Mouse (Mus musculus): ENCODE measurements at regions not wholly inside any gene's neighbourhood (a gene's known extent, or its start where the extent isn't known, plus 50 kb on each side); places are given as distances from the start of the nearest gene placed in this dataset.

- no peak for TF ChIP-seq POLR2A (IDR thresholded peaks at IDR 0.05; ENCODE audit: low read depth, low read length)
- TF ChIP-seq CTCF (IDR thresholded peaks at IDR 0.05; ENCODE audit: extremely low read depth, insufficient read depth, insufficient read length, insufficient replicate concordance), result no peak
Measured at GRCm38 (mm10) chr3:18706356-18706755, 758.1 kb downstream of the Cypt12 start.

GRCm38 (mm10) chr3:18707730-18708129 lies 759.5 kb downstream of the Cypt12 start:
- WGBS, result 90% methylated on average over 3 of the region's 3 CpGs
- Histone ChIP-seq H3K4me3 (ENCODE audit: extremely low read depth, insufficient read depth, insufficient read length) (no peak overlapping the region), H3K27me3 (ENCODE audit: control insufficient read depth, insufficient read depth, low read length) (no peaks in the 10 kb centered on the region), H3K27ac (ENCODE audit: insufficient read depth, low read length) (no peak overlapping the region), H3K4me1 (ENCODE audit: control insufficient read depth, insufficient read depth, insufficient read length) (no peaks in the 10 kb centered on the region), H3K36me3 (ENCODE audit: control insufficient read depth, insufficient read depth, low read length) (no peaks in the 10 kb centered on the region)
- TF ChIP-seq POLR2A (IDR thresholded peaks at IDR 0.05; ENCODE audit: low read depth, low read length) (no peak), CTCF (IDR thresholded peaks at IDR 0.05; ENCODE audit: extremely low read depth, insufficient read depth, insufficient read length, insufficient replicate concordance) (no peak)
- no peak for DNase-seq (ENCODE audit: low read depth in 1 of 2, low spot score in 2 of 2)

More at GRCm38 (mm10) chr3:18706356-18706755, 758.1 kb downstream of the Cypt12 start:
- H3K27me3 ChIP-seq (ENCODE audit: control insufficient read depth, insufficient read depth, low read length), result no peaks in the 10 kb centered on the region
- DNase-seq (ENCODE audit: low read depth in 1 of 2, low spot score in 2 of 2), result no peak
- H3K4me3 ChIP-seq (ENCODE audit: extremely low read depth, insufficient read depth, insufficient read length), result no peak overlapping the region
- H3K27ac ChIP-seq (ENCODE audit: insufficient read depth, low read length), result no peak overlapping the region
- no peaks in the 10 kb centered on the region for H3K36me3 ChIP-seq (ENCODE audit: control insufficient read depth, insufficient read depth, low read length)
- no peaks in the 10 kb centered on the region for H3K4me1 ChIP-seq (ENCODE audit: control insufficient read depth, insufficient read depth, insufficient read length)

- Histone ChIP-seq H3K36me3 (ENCODE audit: control insufficient read depth, insufficient read depth, low read length) (no peaks in the 10 kb centered on the region), H3K27me3 (ENCODE audit: control insufficient read depth, insufficient read depth, low read length) (no peaks in the 10 kb centered on the region), H3K4me3 (ENCODE audit: extremely low read depth, insufficient read depth, insufficient read length) (no peak overlapping the region), H3K4me1 (ENCODE audit: control insufficient read depth, insufficient read depth, insufficient read length) (no peaks in the 10 kb centered on the region), H3K27ac (ENCODE audit: insufficient read depth, low read length) (no peak overlapping the region)
- no peak for DNase-seq (ENCODE audit: low read depth in 1 of 2, low spot score in 2 of 2)
- WGBS, result 48% methylated on average over 1 of the region's 1 CpGs
- TF ChIP-seq CTCF (IDR thresholded peaks at IDR 0.05; ENCODE audit: extremely low read depth, insufficient read depth, insufficient read length, insufficient replicate concordance), result no peak
- TF ChIP-seq POLR2A (IDR thresholded peaks at IDR 0.05; ENCODE audit: low read depth, low read length), result no peak
Measured at GRCm38 (mm10) chr3:18711661-18712060, 763.5 kb downstream of the Cypt12 start.

- H3K4me3 ChIP-seq (ENCODE audit: extremely low read depth, insufficient read depth, insufficient read length), result no peak overlapping the region
- WGBS, result 93% methylated on average over 7 of the region's 7 CpGs
- no peaks in the 10 kb centered on the region for H3K4me1 ChIP-seq (ENCODE audit: control insufficient read depth, insufficient read depth, insufficient read length)
Measured at GRCm38 (mm10) chr3:18713986-18714385, 765.8 kb downstream of the Cypt12 start.

GRCm38 (mm10) chr3:18714968-18715630 lies 766.9 kb downstream of the Cypt12 start:
- TF ChIP-seq CTCF (IDR thresholded peaks at IDR 0.05; ENCODE audit: extremely low read depth, insufficient read depth, insufficient read length, insufficient replicate concordance) (no peak), POLR2A (IDR thresholded peaks at IDR 0.05; ENCODE audit: low read depth, low read length) (no peak)
- no peaks in the 10 kb centered on the region for H3K27me3 ChIP-seq (ENCODE audit: control insufficient read depth, insufficient read depth, low read length)
- no peak for DNase-seq (ENCODE audit: low read depth in 1 of 2, low spot score in 2 of 2)
- H3K4me1 ChIP-seq (ENCODE audit: control insufficient read depth, insufficient read depth, insufficient read length), result no peaks in the 10 kb centered on the region
- H3K4me3 ChIP-seq (ENCODE audit: extremely low read depth, insufficient read depth, insufficient read length), result no peak overlapping the region
- no peaks in the 10 kb centered on the region for H3K36me3 ChIP-seq (ENCODE audit: control insufficient read depth, insufficient read depth, low read length)
- 94% methylated on average over 9 of the region's 9 CpGs for WGBS
- H3K27ac ChIP-seq (ENCODE audit: insufficient read depth, low read length), result no peak overlapping the region

More at GRCm38 (mm10) chr3:18713986-18714385, 765.8 kb downstream of the Cypt12 start:
- no peaks in the 10 kb centered on the region for H3K36me3 ChIP-seq (ENCODE audit: control insufficient read depth, insufficient read depth, low read length)
- no peak for DNase-seq (ENCODE audit: low read depth in 1 of 2, low spot score in 2 of 2)
- TF ChIP-seq POLR2A (IDR thresholded peaks at IDR 0.05; ENCODE audit: low read depth, low read length), result no peak
- TF ChIP-seq CTCF (IDR thresholded peaks at IDR 0.05; ENCODE audit: extremely low read depth, insufficient read depth, insufficient read length, insufficient replicate concordance), result no peak
- no peaks in the 10 kb centered on the region for H3K27me3 ChIP-seq (ENCODE audit: control insufficient read depth, insufficient read depth, low read length)
- no peak overlapping the region for H3K27ac ChIP-seq (ENCODE audit: insufficient read depth, low read length)

GRCm38 (mm10) chr3:18715776-18716175 lies 767.6 kb downstream of the Cypt12 start:
- 87% methylated on average over 5 of the region's 5 CpGs for WGBS
- H3K36me3 ChIP-seq (ENCODE audit: control insufficient read depth, insufficient read depth, low read length), result no peaks in the 10 kb centered on the region

GRCm38 (mm10) chr3:18725507-18725906 lies 777.3 kb downstream of the Cypt12 start:
- Histone ChIP-seq H3K4me1 (ENCODE audit: control insufficient read depth, insufficient read depth, insufficient read length) (no peaks in the 10 kb centered on the region), H3K27ac (ENCODE audit: insufficient read depth, low read length) (no peak overlapping the region), H3K4me3 (ENCODE audit: extremely low read depth, insufficient read depth, insufficient read length) (no peak overlapping the region), H3K27me3 (ENCODE audit: control insufficient read depth, insufficient read depth, low read length) (no peaks in the 10 kb centered on the region), H3K36me3 (ENCODE audit: control insufficient read depth, insufficient read depth, low read length) (no peaks in the 10 kb centered on the region)
- no peak for DNase-seq (ENCODE audit: low read depth in 1 of 2, low spot score in 2 of 2)
- TF ChIP-seq POLR2A (IDR thresholded peaks at IDR 0.05; ENCODE audit: low read depth, low read length), result no peak
- no peak for TF ChIP-seq CTCF (IDR thresholded peaks at IDR 0.05; ENCODE audit: extremely low read depth, insufficient read depth, insufficient read length, insufficient replicate concordance)
- 90% methylated on average over 1 of the region's 1 CpGs for WGBS

More at GRCm38 (mm10) chr3:18715776-18716175, 767.6 kb downstream of the Cypt12 start:
- Histone ChIP-seq H3K4me1 (ENCODE audit: control insufficient read depth, insufficient read depth, insufficient read length) (no peaks in the 10 kb centered on the region), H3K27me3 (ENCODE audit: control insufficient read depth, insufficient read depth, low read length) (no peaks in the 10 kb centered on the region), H3K4me3 (ENCODE audit: extremely low read depth, insufficient read depth, insufficient read length) (no peak overlapping the region), H3K27ac (ENCODE audit: insufficient read depth, low read length) (no peak overlapping the region)
- no peak for DNase-seq (ENCODE audit: low read depth in 1 of 2, low spot score in 2 of 2)
- TF ChIP-seq CTCF (IDR thresholded peaks at IDR 0.05; ENCODE audit: extremely low read depth, insufficient read depth, insufficient read length, insufficient replicate concordance) (no peak), POLR2A (IDR thresholded peaks at IDR 0.05; ENCODE audit: low read depth, low read length) (no peak)

Data from spleen, adult 2 months (tissue).